Mouse (Mus musculus): Measurements from ENCODE around the gene Tbc1d10c. TPM values are rescaled to one million over a fixed set of nuclear protein-coding genes. Genes with fewer than 3 reads are reported as not detected.

Tbc1d10c gene
- polyA plus RNA-seq, 1 experiment, result 0.98 TPM

DNA sequence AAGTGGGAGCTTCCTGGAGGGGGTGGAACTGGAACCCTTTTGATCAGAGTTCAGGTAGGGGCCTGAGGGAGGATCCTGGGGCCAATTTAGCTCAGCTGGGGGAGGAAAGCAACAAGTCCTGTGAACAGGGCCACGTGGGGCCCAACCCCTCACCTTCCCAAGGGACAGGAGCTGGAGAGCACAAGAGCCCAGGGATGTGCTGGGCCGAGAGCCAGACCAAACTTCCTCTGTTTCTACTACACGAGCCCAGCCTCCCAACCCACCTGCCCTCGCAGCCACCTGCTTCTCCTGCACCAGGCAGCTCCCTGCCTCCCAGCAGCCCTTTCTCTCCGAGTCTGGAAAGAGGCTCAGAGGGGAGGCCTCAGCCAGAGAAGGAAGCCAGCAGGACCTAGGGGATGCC, 5.5 kb upstream of the Tbc1d10c start:
- TF ChIP-seq POLR2A (IDR thresholded peaks at IDR 0.05; ENCODE audit: control insufficient read depth, low read depth, low read length) (no peak), CTCF (IDR thresholded peaks at IDR 0.05; ENCODE audit: control insufficient read depth, insufficient read depth, insufficient replicate concordance, low read depth, low read length) (no peak)
- Histone ChIP-seq H3K27ac (ENCODE audit: control insufficient read depth, insufficient read depth, low read depth, low read length) (no peak overlapping the region), H3K4me3 (ENCODE audit: control insufficient read depth, low read depth, low read length) (no peak overlapping the region), H3K27me3 (ENCODE audit: control insufficient read depth, insufficient read depth, low read length) (no peaks in the 10 kb centered on the region), H3K4me1 (ENCODE audit: control insufficient read depth, insufficient read depth, low read length) (peaks cover 16% of the 10 kb centered on the region), H3K36me3 (ENCODE audit: control insufficient read depth, insufficient read depth, low read length) (no peaks in the 10 kb centered on the region)

DNA sequence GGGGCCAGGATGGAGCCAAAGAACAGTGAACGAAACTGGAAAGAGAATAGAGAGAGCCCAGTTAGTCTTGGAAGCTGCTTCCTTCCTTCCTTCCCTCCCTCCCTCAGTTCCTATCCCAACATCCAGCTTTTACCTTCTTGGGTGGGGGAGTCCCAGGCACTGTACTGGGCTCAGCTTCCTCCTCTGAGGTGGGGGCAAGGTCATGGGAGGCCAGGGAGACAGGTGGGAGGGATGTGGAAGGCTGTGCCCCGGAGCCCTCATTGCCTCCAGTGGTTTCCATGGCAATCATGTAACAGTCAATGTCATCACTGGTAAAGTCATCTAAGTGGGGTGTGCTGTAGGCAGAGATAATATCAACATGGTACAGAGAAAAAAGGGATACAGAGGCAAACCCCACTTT, 5.0 kb upstream of the Tbc1d10c start:
- no peaks in the 10 kb centered on the region for H3K36me3 ChIP-seq (ENCODE audit: control insufficient read depth, insufficient read depth, low read length)
- no peak overlapping the region for H3K27ac ChIP-seq (ENCODE audit: control insufficient read depth, insufficient read depth, low read depth, low read length)
- no peaks in the 10 kb centered on the region for H3K27me3 ChIP-seq (ENCODE audit: control insufficient read depth, insufficient read depth, low read length)
- H3K4me3 ChIP-seq (ENCODE audit: control insufficient read depth, low read depth, low read length), result no peak overlapping the region
- TF ChIP-seq CTCF (IDR thresholded peaks at IDR 0.05; ENCODE audit: control insufficient read depth, insufficient read depth, insufficient replicate concordance, low read depth, low read length) (no peak), POLR2A (IDR thresholded peaks at IDR 0.05; ENCODE audit: control insufficient read depth, low read depth, low read length) (no peak)
- H3K4me1 ChIP-seq (ENCODE audit: control insufficient read depth, insufficient read depth, low read length), result peaks cover 12% of the 10 kb centered on the region

DNA sequence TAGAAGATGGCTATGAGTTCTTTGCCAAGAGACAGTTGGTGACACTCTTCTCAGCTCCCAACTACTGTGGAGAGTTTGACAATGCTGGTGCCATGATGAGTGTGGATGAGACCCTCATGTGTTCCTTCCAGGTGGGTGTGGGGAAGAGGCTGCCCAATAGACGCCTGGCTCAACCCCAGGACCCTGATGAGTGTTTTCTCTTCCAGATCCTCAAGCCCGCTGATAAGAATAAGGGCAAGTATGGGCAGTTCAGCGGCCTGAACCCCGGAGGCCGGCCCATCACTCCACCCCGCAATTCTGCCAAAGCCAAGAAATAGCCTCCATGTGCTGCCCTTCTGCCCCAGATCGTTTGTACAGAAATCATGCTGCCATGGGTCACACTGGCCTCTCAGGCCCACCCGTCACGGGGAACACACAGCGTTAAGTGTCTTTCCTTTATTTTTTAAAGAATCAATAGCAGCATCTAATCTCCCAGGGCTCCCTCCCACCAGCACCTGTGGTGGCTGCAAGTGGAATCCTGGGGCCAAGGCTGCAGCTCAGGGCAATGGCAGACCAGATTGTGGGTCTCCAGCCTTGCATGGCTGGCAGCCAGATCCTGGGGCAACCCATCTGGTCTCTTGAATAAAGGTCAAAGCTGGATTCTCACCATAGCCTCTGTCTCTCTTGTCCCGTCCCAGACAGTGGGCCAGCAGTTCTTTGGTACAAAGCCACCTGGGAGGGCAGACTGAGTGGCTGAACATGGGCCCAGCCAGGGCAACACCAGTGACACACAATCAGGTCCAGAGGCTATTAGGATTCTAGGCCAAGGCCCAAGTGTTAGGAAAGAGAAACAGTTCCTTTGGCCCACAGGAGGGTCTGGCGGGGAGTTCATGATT, 3.9 kb upstream of the Tbc1d10c start:
- Histone ChIP-seq H3K27me3 (ENCODE audit: control insufficient read depth, insufficient read depth, low read length) (no peaks in the 10 kb centered on the region), H3K4me1 (ENCODE audit: control insufficient read depth, insufficient read depth, low read length) (peaks cover 11% of the 10 kb centered on the region), H3K36me3 (ENCODE audit: control insufficient read depth, insufficient read depth, low read length) (no peaks in the 10 kb centered on the region), H3K27ac (ENCODE audit: control insufficient read depth, insufficient read depth, low read depth, low read length) (no peak overlapping the region), H3K4me3 (ENCODE audit: control insufficient read depth, low read depth, low read length) (no peak overlapping the region)
- TF ChIP-seq POLR2A (IDR thresholded peaks at IDR 0.05; ENCODE audit: control insufficient read depth, low read depth, low read length), result no peak
- TF ChIP-seq CTCF (IDR thresholded peaks at IDR 0.05; ENCODE audit: control insufficient read depth, insufficient read depth, insufficient replicate concordance, low read depth, low read length), result no peak

DNA sequence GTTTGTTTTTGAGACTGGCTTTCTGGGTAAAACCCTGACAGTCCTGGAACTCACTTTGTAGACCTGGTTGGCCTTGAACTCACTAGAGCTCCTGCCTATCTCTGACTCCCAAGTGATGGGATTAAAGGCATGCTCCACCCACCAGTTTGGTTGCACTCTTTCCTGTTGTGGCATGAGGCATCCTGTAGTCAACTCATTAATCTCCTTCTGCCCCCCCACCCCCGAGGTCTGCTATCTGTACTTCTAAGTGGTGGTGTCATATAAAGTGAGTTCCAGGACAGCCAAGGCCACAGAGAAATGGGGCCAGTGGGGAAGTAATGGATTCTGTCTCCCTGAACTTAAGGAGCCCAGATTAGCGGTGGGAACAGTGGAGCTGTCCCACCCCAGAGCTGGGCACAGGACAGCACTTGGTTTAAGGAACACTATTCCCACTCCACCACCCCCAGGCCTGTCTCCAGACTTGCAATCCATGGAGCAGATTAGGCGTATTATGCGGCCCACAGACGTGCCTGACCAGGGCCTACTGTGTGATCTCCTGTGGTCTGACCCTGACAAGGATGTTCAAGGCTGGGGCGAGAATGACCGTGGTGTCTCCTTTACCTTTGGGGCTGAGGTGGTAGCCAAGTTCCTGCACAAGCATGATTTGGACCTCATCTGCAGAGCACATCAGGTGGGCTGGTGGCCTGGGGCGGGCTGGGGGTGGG, 3.1 kb upstream of the Tbc1d10c start:
- H3K4me1 ChIP-seq (ENCODE audit: control insufficient read depth, insufficient read depth, low read length), result peaks cover 11% of the 10 kb centered on the region
- H3K27ac ChIP-seq (ENCODE audit: control insufficient read depth, insufficient read depth, low read depth, low read length), result no peak overlapping the region
- no peaks in the 10 kb centered on the region for H3K36me3 ChIP-seq (ENCODE audit: control insufficient read depth, insufficient read depth, low read length)
- no peaks in the 10 kb centered on the region for H3K27me3 ChIP-seq (ENCODE audit: control insufficient read depth, insufficient read depth, low read length)
- TF ChIP-seq POLR2A (IDR thresholded peaks at IDR 0.05; ENCODE audit: control insufficient read depth, low read depth, low read length), result no peak
- no peak for TF ChIP-seq CTCF (IDR thresholded peaks at IDR 0.05; ENCODE audit: control insufficient read depth, insufficient read depth, insufficient replicate concordance, low read depth, low read length)
- H3K4me3 ChIP-seq (ENCODE audit: control insufficient read depth, low read depth, low read length), result no peak overlapping the region

DNA sequence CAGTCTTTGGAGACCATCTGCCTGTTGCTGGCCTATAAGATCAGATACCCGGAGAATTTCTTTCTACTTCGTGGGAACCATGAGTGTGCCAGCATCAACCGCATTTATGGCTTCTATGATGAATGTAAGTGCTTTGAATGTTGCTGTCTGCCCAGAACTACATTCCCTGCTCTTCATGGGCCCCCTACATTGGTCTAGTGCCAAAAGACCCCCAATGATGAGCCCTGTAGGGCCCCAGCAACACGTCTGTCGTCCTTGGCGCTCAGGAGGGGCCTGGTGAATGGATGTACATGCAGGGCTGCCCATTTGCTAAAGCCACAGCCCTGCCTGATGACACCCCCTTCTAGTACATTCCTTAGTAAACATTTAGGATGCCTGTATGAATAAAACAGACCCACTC, 2.0 kb upstream of the Tbc1d10c start:
- Histone ChIP-seq H3K4me3 (ENCODE audit: control insufficient read depth, low read depth, low read length) (no peak overlapping the region), H3K27me3 (ENCODE audit: control insufficient read depth, insufficient read depth, low read length) (no peaks in the 10 kb centered on the region), H3K4me1 (ENCODE audit: control insufficient read depth, insufficient read depth, low read length) (peaks cover 11% of the 10 kb centered on the region), H3K36me3 (ENCODE audit: control insufficient read depth, insufficient read depth, low read length) (no peaks in the 10 kb centered on the region), H3K27ac (ENCODE audit: control insufficient read depth, insufficient read depth, low read depth, low read length) (no peak overlapping the region)
- no peak for TF ChIP-seq CTCF (IDR thresholded peaks at IDR 0.05; ENCODE audit: control insufficient read depth, insufficient read depth, insufficient replicate concordance, low read depth, low read length)
- no peak for TF ChIP-seq POLR2A (IDR thresholded peaks at IDR 0.05; ENCODE audit: control insufficient read depth, low read depth, low read length)

DNA sequence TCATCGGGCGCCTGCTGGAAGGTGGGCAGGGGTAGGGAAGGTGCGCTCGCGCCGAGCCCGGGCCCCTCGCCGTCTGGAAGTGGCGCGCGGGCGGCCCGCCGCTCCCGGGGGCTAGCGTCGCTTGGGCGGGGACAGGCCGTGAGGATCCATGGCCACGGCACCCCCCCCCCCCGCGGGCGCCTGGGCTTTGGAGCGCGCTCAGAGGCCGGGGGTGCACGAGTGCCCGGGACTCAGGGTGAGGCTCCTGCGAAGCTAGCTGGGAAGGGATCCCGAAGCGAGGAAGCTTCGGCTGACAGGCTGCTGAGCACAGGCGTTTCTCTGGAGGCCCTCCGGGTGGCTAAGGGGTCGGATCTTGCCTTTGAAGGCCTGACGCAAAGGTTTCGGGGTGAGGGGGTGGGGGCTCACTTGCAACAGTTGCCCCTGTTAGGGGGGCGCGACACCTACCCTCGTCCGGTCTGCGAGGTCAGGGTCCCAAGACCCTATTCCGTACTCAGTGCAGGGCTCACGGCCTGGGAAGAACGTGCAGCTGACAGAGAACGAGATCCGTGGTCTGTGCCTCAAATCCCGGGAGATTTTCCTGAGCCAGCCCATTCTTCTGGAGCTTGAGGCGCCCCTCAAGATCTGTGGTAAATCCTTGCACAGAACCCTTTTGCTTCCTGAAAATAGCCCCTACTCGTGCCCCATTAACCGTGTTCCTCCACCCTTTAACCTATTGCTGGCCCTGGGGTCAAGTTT, 1.3 kb upstream of the Tbc1d10c start:
- peak overlapping the region; percentile 75 for H3K27ac ChIP-seq (ENCODE audit: control insufficient read depth, insufficient read depth, low read depth, low read length)
- H3K27me3 ChIP-seq (ENCODE audit: control insufficient read depth, insufficient read depth, low read length), result no peaks in the 10 kb centered on the region
- TF ChIP-seq POLR2A (IDR thresholded peaks at IDR 0.05; ENCODE audit: control insufficient read depth, low read depth, low read length) (no peak), CTCF (IDR thresholded peaks at IDR 0.05; ENCODE audit: control insufficient read depth, insufficient read depth, insufficient replicate concordance, low read depth, low read length) (no peak)
- peak overlapping the region; percentile 91 for H3K4me3 ChIP-seq (ENCODE audit: control insufficient read depth, low read depth, low read length)
- peaks cover 11% of the 10 kb centered on the region for H3K4me1 ChIP-seq (ENCODE audit: control insufficient read depth, insufficient read depth, low read length)
- H3K36me3 ChIP-seq (ENCODE audit: control insufficient read depth, insufficient read depth, low read length), result no peaks in the 10 kb centered on the region
